Mouse (Mus musculus): Measurements from ENCODE around the gene Tfap2a.

Gene Tfap2a

GRCm38 (mm10) chr13:40738196-40738880 lies at the start of gene Tfap2a:
TSS of gene Tfap2a (minus strand) at chr13:40738376.
- peak; percentile 65 for DNase-seq (ENCODE audit: low read depth, low spot score)

GRCm38 (mm10) chr13:40784202-40784771 lies 46.1 kb upstream of the Tfap2a start:
- peak; percentile 60 for DNase-seq (ENCODE audit: low read depth, low spot score)

GRCm38 (mm10) chr13:40757995-40758394 lies 19.8 kb upstream of the Tfap2a start:
- no peak for DNase-seq (ENCODE audit: low read depth, low spot score)

GRCm38 (mm10) chr13:40756356-40756755 lies 18.2 kb upstream of the Tfap2a start:
- no peak for DNase-seq (ENCODE audit: low read depth, low spot score)

- DNase-seq (ENCODE audit: low read depth, low spot score), result no peak
Observed at GRCm38 (mm10) chr13:40754091-40754490, 15.9 kb upstream of the Tfap2a start.

GRCm38 (mm10) chr13:40751889-40752288 lies 13.7 kb upstream of the Tfap2a start:
- no peak for DNase-seq (ENCODE audit: low read depth, low spot score)

- DNase-seq (ENCODE audit: low read depth, low spot score), result no peak
Observed at GRCm38 (mm10) chr13:40749603-40749905, 11.4 kb upstream of the Tfap2a start.

- DNase-seq (ENCODE audit: low read depth, low spot score), result peak; percentile 80
Observed at GRCm38 (mm10) chr13:40748785-40749602, 10.8 kb upstream of the Tfap2a start.

GRCm38 (mm10) chr13:40744111-40744805 lies 6.1 kb upstream of the Tfap2a start:
- DNase-seq (ENCODE audit: low read depth, low spot score), result no peak

GRCm38 (mm10) chr13:40743221-40743620 lies 5.0 kb upstream of the Tfap2a start:
- no peak for DNase-seq (ENCODE audit: low read depth, low spot score)

GRCm38 (mm10) chr13:40741841-40742550 lies 3.8 kb upstream of the Tfap2a start:
- DNase-seq (ENCODE audit: low read depth, low spot score), result no peak

- DNase-seq (ENCODE audit: low read depth, low spot score), result no peak
Observed at GRCm38 (mm10) chr13:40741436-40741835, 3.3 kb upstream of the Tfap2a start.

- DNase-seq (ENCODE audit: low read depth, low spot score), result no peak
Observed at GRCm38 (mm10) chr13:40740727-40741360, 2.7 kb upstream of the Tfap2a start.

- no peak for DNase-seq (ENCODE audit: low read depth, low spot score)
Observed at GRCm38 (mm10) chr13:40739901-40740300, 1.7 kb upstream of the Tfap2a start.

GRCm38 (mm10) chr13:40739121-40739650 lies 1.0 kb upstream of the Tfap2a start:
- DNase-seq (ENCODE audit: low read depth, low spot score), result no peak

- DNase-seq (ENCODE audit: low read depth, low spot score), result no peak
Observed at GRCm38 (mm10) chr13:40737761-40738160, 415 bp downstream of the Tfap2a start.

GRCm38 (mm10) chr13:40737099-40737498 lies 1.1 kb downstream of the Tfap2a start:
- peak; percentile 19 for DNase-seq (ENCODE audit: low read depth, low spot score)

GRCm38 (mm10) chr13:40736107-40736780 lies 1.9 kb downstream of the Tfap2a start:
- DNase-seq (ENCODE audit: low read depth, low spot score), result no peak

GRCm38 (mm10) chr13:40735416-40736106 lies 2.6 kb downstream of the Tfap2a start:
- no peak for DNase-seq (ENCODE audit: low read depth, low spot score)

All from mesoderm, embryonic 11.5 days (tissue).